8 mouse cellular contexts compared by ENCODE assay signal in the genomic region with DNA sequence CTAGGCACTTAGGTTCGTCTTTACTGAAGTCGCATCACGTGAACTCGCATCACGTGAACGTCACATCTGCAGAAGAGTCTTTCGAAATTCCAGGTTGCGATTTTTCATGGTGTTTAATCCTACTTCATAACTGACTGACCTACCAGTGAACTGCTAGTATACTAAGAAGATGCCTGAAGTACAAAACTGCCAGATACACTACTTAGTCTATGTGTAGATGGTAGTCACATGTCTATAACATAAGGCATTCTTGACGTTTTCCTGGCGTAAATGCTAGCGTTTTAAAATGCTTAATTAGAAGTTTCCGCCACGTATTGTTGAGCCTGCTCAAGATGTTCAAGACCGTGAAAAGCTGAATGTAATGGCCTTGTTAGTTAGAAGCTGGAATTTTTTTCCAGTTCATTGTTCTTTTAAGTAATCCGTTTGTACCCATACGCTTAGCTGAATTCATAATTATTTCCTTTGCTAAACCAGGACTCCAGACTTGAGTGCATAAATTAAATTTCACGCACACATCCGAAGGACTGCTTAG. TPM values are rescaled to one million over a fixed set of nuclear protein-coding genes. Genes with fewer than 3 reads are reported as not detected.
A peak's percentile ranks its signal among the peaks of the same experiment; 100 is the strongest.
DNase-seq lines count a peak whose midpoint lies in the region; ATAC-seq and TF ChIP-seq lines count a peak whose summit lies in the region.

No protein-coding gene starts in this region.

- DNase-seq in kidney, postnatal 0 days (ENCODE audit: low spot score) = no peak
- no peak for DNase-seq in kidney, postnatal 4 days
- DNase-seq in limb, embryonic 14.5 days (ENCODE audit: low spot score) = peak; percentile 19
- no peak for DNase-seq in frontal cortex, postnatal 25 days (ENCODE audit: low spot score in 2 of 2)
- DNase-seq in gastrocnemius, postnatal 4 days (ENCODE audit: low spot score in 2 of 2) = no peak
- DNase-seq in cerebellum, adult 18-20 months = no peak

- TF ChIP-seq CTCF in kidney, postnatal 0 days (IDR thresholded peaks at IDR 0.05; ENCODE audit: low read depth) = no peak
- TF ChIP-seq CTCF in embryonic fibroblast, embryonic 13.5 days (IDR thresholded peaks at IDR 0.05; ENCODE audit: borderline replicate concordance, insufficient read depth, low read length) = no peak
- TF ChIP-seq CTCF in small intestine, adult 2 months (IDR thresholded peaks at IDR 0.05; ENCODE audit: extremely low read depth, insufficient read length, insufficient replicate concordance, low read depth, low read length) = no peak

- no peaks in the 10 kb centered on the region for H3K36me3 ChIP-seq in kidney, postnatal 0 days (ENCODE audit: insufficient read depth, low read length)
- H3K36me3 ChIP-seq in limb, embryonic 14.5 days (ENCODE audit: control insufficient read depth, insufficient read depth, low read length) = no peaks in the 10 kb centered on the region
- no peaks in the 10 kb centered on the region for H3K36me3 ChIP-seq in small intestine, adult 2 months (ENCODE audit: control insufficient read depth, insufficient read depth, low read length)

- ATAC-seq in kidney, postnatal 0 days (replicated peaks; ENCODE audit: low FRiP score, low read depth) = no peak
- no peak for ATAC-seq in limb, embryonic 14.5 days (ENCODE audit: low FRiP score, low read depth)

- H3K27ac ChIP-seq in kidney, postnatal 0 days = 0 out of 2 replicates have a peak overlapping the region, but pooled peaks have one; percentile 82
- peak overlapping the region; percentile 80; the same call in 1 of the 2 replicates for H3K27ac ChIP-seq in embryonic fibroblast, embryonic 13.5 days (ENCODE audit: insufficient read depth, low read length)
- H3K27ac ChIP-seq in limb, embryonic 14.5 days (replicated peaks; ENCODE audit: low read depth, low read length) = no peak overlapping the region
- H3K27ac ChIP-seq in small intestine, adult 2 months (ENCODE audit: insufficient read depth, low read depth, low read length) = peak overlapping the region; percentile 95

- no peaks in the 10 kb centered on the region for H3K4me1 ChIP-seq in kidney, postnatal 0 days (replicated peaks; ENCODE audit: insufficient read depth, low read length)
- H3K4me1 ChIP-seq in embryonic fibroblast, embryonic 13.5 days (ENCODE audit: control insufficient read depth, insufficient read depth, low read length) = no peaks in the 10 kb centered on the region
- peaks cover 6% of the 10 kb centered on the region; the same call in 1 of the 2 replicates for H3K4me1 ChIP-seq in limb, embryonic 14.5 days (ENCODE audit: control insufficient read depth, insufficient read depth, low read length)
- H3K4me1 ChIP-seq in small intestine, adult 2 months (ENCODE audit: control insufficient read depth, insufficient read depth, insufficient read length, low read length) = peaks cover 6% of the 10 kb centered on the region; the same call in 1 of the 2 replicates

- 27% methylated on average over 18 of the region's 18 CpGs for WGBS in kidney, postnatal 0 days
- WGBS in limb, embryonic 14.5 days = 13% methylated on average over 18 of the region's 18 CpGs
- 59% methylated on average over 18 of the region's 18 CpGs for WGBS in small intestine, adult 2 months

- H3K9ac ChIP-seq in kidney, postnatal 0 days (ENCODE audit: low read depth, low read length) = peak overlapping the region; percentile 67; the same call in 1 of the 2 replicates
- H3K9ac ChIP-seq in limb, embryonic 14.5 days (ENCODE audit: low read depth, low read length, severe bottlenecking) = peak overlapping the region; percentile 76; the same call in 1 of the 2 replicates

- H3K4me2 ChIP-seq in kidney, postnatal 0 days (ENCODE audit: low read length) = peak overlapping the region; percentile 97
- H3K4me2 ChIP-seq in limb, embryonic 14.5 days (replicated peaks; ENCODE audit: low read depth, low read length, severe bottlenecking) = peak overlapping the region; percentile 97

- H3K4me3 ChIP-seq in kidney, postnatal 0 days (replicated peaks; ENCODE audit: low read depth, low read length) = peak overlapping the region; percentile 56
- H3K4me3 ChIP-seq in embryonic fibroblast, embryonic 13.5 days (ENCODE audit: insufficient read depth, low read length) = no peak overlapping the region
- peak overlapping the region; percentile 64 for H3K4me3 ChIP-seq in limb, embryonic 14.5 days (replicated peaks; ENCODE audit: low read length)
- H3K4me3 ChIP-seq in small intestine, adult 2 months (ENCODE audit: low read depth, low read length) = no peak overlapping the region

- 0 out of 2 replicates have a peak, but pooled peaks cover 2% of the 10 kb centered on the region for H3K27me3 ChIP-seq in kidney, postnatal 0 days (ENCODE audit: insufficient read depth, low read length)
- H3K27me3 ChIP-seq in limb, embryonic 14.5 days (ENCODE audit: control insufficient read depth, insufficient read depth, low read length) = peaks cover 27% of the 10 kb centered on the region
- no peaks in the 10 kb centered on the region for H3K27me3 ChIP-seq in small intestine, adult 2 months (ENCODE audit: control insufficient read depth, insufficient read depth, low read length)

- no peaks in the 10 kb centered on the region for H3K9me3 ChIP-seq in kidney, postnatal 0 days (replicated peaks; ENCODE audit: low read length)
- H3K9me3 ChIP-seq in limb, embryonic 14.5 days (ENCODE audit: control insufficient read depth, low read length) = no peaks in the 10 kb centered on the region

- TF ChIP-seq POLR2A in embryonic fibroblast, embryonic 13.5 days (IDR thresholded peaks at IDR 0.05; ENCODE audit: low read depth, low read length) = no peak
- TF ChIP-seq POLR2A in limb, embryonic 14.5 days (IDR thresholded peaks at IDR 0.05; ENCODE audit: borderline replicate concordance, extremely low read depth, insufficient read depth, insufficient read length) = no peak
- TF ChIP-seq POLR2A in small intestine, adult 2 months (IDR thresholded peaks at IDR 0.05; ENCODE audit: low read depth, low read length) = no peak

RNA-seq across cellular contexts. Expression of gene Lekr1, which starts 7.9 kb away (rescaled TPM):
- polyA plus RNA-seq in kidney, postnatal 0 days (2015; fragmentation: Nextera tagmentation; extraction: Ambion mirVana) = 6.9 and 7.1 TPM in 2 replicates
- polyA plus RNA-seq in embryonic fibroblast, embryonic 13.5 days (2011; ENCODE audit: insufficient read length, low read depth, missing spikeins) = 4.2 and 5.2 TPM in 2 replicates
- polyA plus RNA-seq in limb, embryonic 14.5 days (2012; rRNA removed) = 4.7 and 5.2 TPM in 2 replicates
- 6.9 and 7.8 TPM in 2 replicates for polyA plus RNA-seq in limb, embryonic 14.5 days (2014; fragmentation: Nextera tagmentation; extraction: Ambion mirVana)
- 0.32 TPM in 1 of 2 replicates, not detected in the other for polyA plus RNA-seq in small intestine, adult 2 months (2012; rRNA removed)
- 1 to 10 TPM; 2.2 to 2.8 TPM for total RNA-seq in gastrocnemius, postnatal 4 days (2021)

Comparison
In these comparisons a context has a peak if more than half of its experiments do, and no peak if none do; other contexts are left out.
1. H3K4me3 ChIP-seq: peak in kidney, postnatal 0 days (single experiment) and limb, embryonic 14.5 days (single experiment); none in embryonic fibroblast, embryonic 13.5 days (single experiment) and small intestine, adult 2 months (single experiment).